27 mouse cellular contexts compared by ENCODE assay signal in the genomic region with DNA sequence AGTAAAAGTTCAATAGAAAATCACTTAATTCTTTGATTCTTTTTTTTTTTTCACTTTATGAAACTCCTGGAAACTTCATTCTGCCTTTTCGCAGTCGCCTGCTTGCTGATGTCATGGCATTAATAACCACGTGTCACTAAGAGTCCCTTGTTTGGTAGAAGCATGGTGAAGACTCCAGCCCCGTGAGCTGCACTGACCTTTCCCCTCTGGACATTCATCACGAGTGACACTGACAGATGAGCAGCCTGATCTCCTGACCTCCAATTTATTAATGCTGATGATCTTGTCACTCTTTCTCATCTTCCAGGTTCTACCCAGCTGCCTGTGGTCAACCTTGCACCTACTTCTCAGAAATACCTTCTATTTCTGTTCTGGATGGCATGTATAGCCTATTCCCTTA.
A peak's percentile ranks its signal among the peaks of the same experiment; 100 is the strongest.
DNase-seq lines count a peak whose midpoint lies in the region; ATAC-seq lines count a peak whose summit lies in the region.
"Had no signal": no experiment of that assay in that cellular context is flagged by ENCODE, and none has a peak within 500 bp of the region (broad histone marks: within the 10 kb centered on the region; RNA-seq: fewer than 3 reads in every experiment).

No protein-coding gene starts in this region.

- no peak overlapping the region for H3K4me3 ChIP-seq in hindbrain, embryonic 10.5 days
- H3K4me3 ChIP-seq in hindbrain, embryonic 14.5 days (replicated peaks; ENCODE audit: low read length) = no peak overlapping the region
- H3K4me3 ChIP-seq in neural tube, embryonic 15.5 days (replicated peaks) = no peak overlapping the region
- H3K4me3 ChIP-seq: embryonic facial prominence, embryonic 12.5 days; embryonic facial prominence, embryonic 15.5 days; gastrocnemius, adult 2 months; heart, embryonic 12.5 days; heart, embryonic 15.5 days; hindbrain, embryonic 12.5 days had no signal

- no peaks in the 10 kb centered on the region; the same call in 1 of the 2 replicates for H3K4me1 ChIP-seq in hindbrain, embryonic 10.5 days (replicated peaks)
- no peaks in the 10 kb centered on the region for H3K4me1 ChIP-seq in hindbrain, embryonic 14.5 days (replicated peaks; ENCODE audit: control insufficient read depth, insufficient read depth, low read length)
- H3K4me1 ChIP-seq in neural tube, embryonic 15.5 days = no peaks in the 10 kb centered on the region
- H3K4me1 ChIP-seq: embryonic facial prominence, embryonic 12.5 days; embryonic facial prominence, embryonic 15.5 days; heart, embryonic 12.5 days; heart, embryonic 15.5 days; hindbrain, embryonic 12.5 days had no signal

- intact Hi-C loops in gastrocnemius, postnatal 36 days (cut with DNase I) = no loop called here

- no peak overlapping the region for H3K4me2 ChIP-seq in hindbrain, embryonic 14.5 days (replicated peaks)
- no peak overlapping the region for H3K4me2 ChIP-seq in neural tube, embryonic 15.5 days
- H3K4me2 ChIP-seq: embryonic facial prominence, embryonic 12.5 days; embryonic facial prominence, embryonic 15.5 days; heart, embryonic 12.5 days; heart, embryonic 15.5 days; hindbrain, embryonic 12.5 days had no signal

- 28% methylated on average over 5 of the region's 5 CpGs for WGBS in hindbrain, embryonic 10.5 days
- WGBS in hindbrain, embryonic 14.5 days = 30% methylated on average over 5 of the region's 5 CpGs
- 58% methylated on average over 5 of the region's 5 CpGs for WGBS in neural tube, embryonic 15.5 days

- H3K9me3 ChIP-seq in hindbrain, embryonic 10.5 days = no peaks in the 10 kb centered on the region
- H3K9me3 ChIP-seq in hindbrain, embryonic 14.5 days (ENCODE audit: control insufficient read depth, low read length) = no peaks in the 10 kb centered on the region
- no peaks in the 10 kb centered on the region for H3K9me3 ChIP-seq in neural tube, embryonic 15.5 days (replicated peaks)
- H3K9me3 ChIP-seq: embryonic facial prominence, embryonic 12.5 days; embryonic facial prominence, embryonic 15.5 days; heart, embryonic 12.5 days; heart, embryonic 15.5 days; hindbrain, embryonic 12.5 days had no signal

- no peak for ATAC-seq in hindbrain, embryonic 14.5 days (ENCODE audit: low FRiP score)
- no peak for ATAC-seq in neural tube, embryonic 15.5 days (ENCODE audit: low FRiP score)
- ATAC-seq: forebrain, embryonic 14.5 days; forebrain, postnatal 0 days; hindbrain, postnatal 0 days; inflammation-experienced regulatory T-cells, adult 6 months; Patski had no signal

- H3K9ac ChIP-seq in hindbrain, embryonic 14.5 days = no peak overlapping the region
- no peak overlapping the region for H3K9ac ChIP-seq in neural tube, embryonic 15.5 days (replicated peaks)
- H3K9ac ChIP-seq: embryonic facial prominence, embryonic 12.5 days; embryonic facial prominence, embryonic 15.5 days; forebrain, postnatal 0 days; heart, embryonic 12.5 days; heart, embryonic 15.5 days; hindbrain, embryonic 12.5 days had no signal

- H3K27me3 ChIP-seq in hindbrain, embryonic 10.5 days (ENCODE audit: insufficient read depth, poor library complexity, severe bottlenecking) = no peaks in the 10 kb centered on the region
- H3K27me3 ChIP-seq in hindbrain, embryonic 14.5 days (ENCODE audit: control insufficient read depth, insufficient read depth, low read length) = no peaks in the 10 kb centered on the region
- no peaks in the 10 kb centered on the region for H3K27me3 ChIP-seq in neural tube, embryonic 15.5 days (replicated peaks)
- H3K27me3 ChIP-seq: embryonic facial prominence, embryonic 12.5 days; embryonic facial prominence, embryonic 15.5 days; heart, embryonic 12.5 days; heart, embryonic 15.5 days; hindbrain, embryonic 12.5 days had no signal

- H3K36me3 ChIP-seq in hindbrain, embryonic 10.5 days = no peaks in the 10 kb centered on the region
- H3K36me3 ChIP-seq in hindbrain, embryonic 14.5 days (replicated peaks; ENCODE audit: control insufficient read depth, insufficient read depth) = no peaks in the 10 kb centered on the region
- no peaks in the 10 kb centered on the region for H3K36me3 ChIP-seq in neural tube, embryonic 15.5 days
- H3K36me3 ChIP-seq: embryonic facial prominence, embryonic 12.5 days; embryonic facial prominence, embryonic 15.5 days; heart, embryonic 12.5 days; heart, embryonic 15.5 days; hindbrain, embryonic 12.5 days had no signal

- peak; percentile 49 for DNase-seq in hindbrain, embryonic 10.5 days (ENCODE audit: low spot score)
- no peak for DNase-seq in hindbrain, embryonic 14.5 days (ENCODE audit: low spot score)
- peak; percentile 47 for DNase-seq in neural tube, embryonic 10.5 days (ENCODE audit: extremely low spot score, low spot score)
- DNase-seq in mesoderm, embryonic 11.5 days (ENCODE audit: low read depth, low spot score) = peak; percentile 63
- no peak for DNase-seq in gastrocnemius, postnatal 36 days
- no peak for DNase-seq in lung, postnatal 36 days
- DNase-seq: adrenal gland, postnatal 10 days; adrenal gland, postnatal 36 days; cerebellum, adult 18-20 months; cerebellum, adult 9-10 months; cerebellum, postnatal 14 days; forebrain, postnatal 0 days; gastrocnemius, adult 2 months; gastrocnemius, postnatal 14 days; heart, adult 18-20 months; heart, postnatal 10 days; heart, postnatal 36 days had no signal

- no peak overlapping the region for H3K27ac ChIP-seq in hindbrain, embryonic 10.5 days
- no peak overlapping the region for H3K27ac ChIP-seq in hindbrain, embryonic 14.5 days
- no peak overlapping the region for H3K27ac ChIP-seq in neural tube, embryonic 15.5 days (replicated peaks)
- H3K27ac ChIP-seq: embryonic facial prominence, embryonic 12.5 days; embryonic facial prominence, embryonic 15.5 days; gastrocnemius, adult 2 months; heart, embryonic 15.5 days; hindbrain, embryonic 12.5 days; hindbrain, postnatal 0 days had no signal

Comparison
In these comparisons a context has a peak if more than half of its experiments do, and no peak if none do; other contexts are left out.
1. DNase-seq: peak in hindbrain, embryonic 10.5 days (single experiment), neural tube, embryonic 10.5 days (single experiment) and mesoderm, embryonic 11.5 days (single experiment); none in hindbrain, embryonic 14.5 days (single experiment), gastrocnemius, postnatal 36 days (0 of 2) and lung, postnatal 36 days (single experiment).